Mouse (Mus musculus): ENCODE measurements around the gene Gm9044. TPM values are rescaled to one million over a fixed set of nuclear protein-coding genes. Genes with fewer than 3 reads are reported as not detected.

Gene Gm9044
- polyA plus RNA-seq (2015; fragmentation: Nextera tagmentation; extraction: Ambion mirVana), result not detected in 2 replicates

GRCm38 (mm10) chr10:118332308-118332707 is at the start of gene Gm9044:
TSS of gene Gm9044 (minus strand) at chr10:118332408.

GRCm38 (mm10) chr10:118354005-118354404 is 21.8 kb upstream of the Gm9044 start, which contains the start of gene Gm9049:
TSS of gene Gm9049 (minus strand) at chr10:118354105.

GRCm38 (mm10) chr10:118348579-118348978 is 16.4 kb upstream of the Gm9044 start, which contains the start of gene Gm9048:
TSS of gene Gm9048 (minus strand) at chr10:118348679.

GRCm38 (mm10) chr10:118343155-118343554 is 10.9 kb upstream of the Gm9044 start, which contains the start of gene Gm9046:
TSS of gene Gm9046 (minus strand) at chr10:118343255.

DNA sequence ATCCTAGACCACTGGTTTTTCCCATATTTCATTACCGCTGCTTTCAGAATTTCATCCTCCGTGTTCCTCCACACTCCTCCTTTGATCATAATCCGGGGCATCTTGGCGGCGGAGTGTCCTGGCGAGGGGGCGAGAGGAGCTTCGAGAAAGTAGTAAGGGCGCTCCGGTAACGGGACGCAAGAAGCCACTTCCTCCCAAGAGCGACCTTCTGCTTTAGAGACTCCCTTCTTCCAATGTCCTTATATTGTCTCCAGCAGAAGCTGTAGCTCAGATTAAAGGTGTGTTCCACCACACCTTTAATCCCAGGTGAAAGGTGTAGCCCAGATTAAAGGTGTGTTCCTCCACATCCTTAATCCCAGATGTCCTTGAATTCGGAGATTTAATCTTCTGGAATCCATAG is 5.5 kb upstream of the Gm9044 start, which contains the start of gene Gm9045:
TSS of gene Gm9045 (minus strand) at position 101 of the 400 bp plus-strand sequence.

DNA sequence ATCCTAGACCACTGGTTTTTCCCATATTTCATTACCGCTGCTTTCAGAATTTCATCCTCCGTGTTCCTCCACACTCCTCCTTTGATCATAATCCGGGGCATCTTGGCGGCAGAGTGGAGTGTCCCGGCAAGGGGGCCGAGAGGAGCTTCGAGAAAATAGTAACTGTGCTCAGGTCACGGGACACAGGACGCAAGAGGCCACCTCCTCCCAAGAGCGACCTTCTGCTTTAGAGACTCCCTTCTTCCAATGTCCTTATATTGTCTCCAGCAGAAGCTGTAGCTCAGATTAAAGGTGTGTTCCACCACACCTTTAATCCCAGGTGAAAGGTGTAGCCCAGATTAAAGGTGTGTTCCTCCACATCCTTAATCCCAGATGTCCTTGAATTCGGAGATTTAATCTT is 5.3 kb downstream of the Gm9044 start, which contains the start of gene Gm9040:
TSS of gene Gm9040 (minus strand) at position 101 of the 400 bp plus-strand sequence.

GRCm38 (mm10) chr10:118294938-118295337 is 37.3 kb downstream of the Gm9044 start, which contains the start of gene Iltifb:
TSS of gene Iltifb (minus strand) at chr10:118295038.

Other genes with a start within 250 kb of the Gm9044 start
- 5.5 and 7.5 TPM in 2 replicates for gene Mdm1, start 190.6 kb downstream of the Gm9044 start, polyA plus RNA-seq (2015; fragmentation: Nextera tagmentation; extraction: Ambion mirVana)
- not detected in 2 replicates for gene Il22, start 127.5 kb downstream of the Gm9044 start, polyA plus RNA-seq (2015; fragmentation: Nextera tagmentation; extraction: Ambion mirVana)
- gene Gm32717, start 91.6 kb downstream of the Gm9044 start, polyA plus RNA-seq (2015; fragmentation: Nextera tagmentation; extraction: Ambion mirVana), result not detected in 2 replicates
- not detected in 2 replicates for gene Gm32802, start 73.7 kb downstream of the Gm9044 start, polyA plus RNA-seq (2015; fragmentation: Nextera tagmentation; extraction: Ambion mirVana)
- gene Iltifb, start 37.4 kb downstream of the Gm9044 start, polyA plus RNA-seq (2015; fragmentation: Nextera tagmentation; extraction: Ambion mirVana), result not detected in 2 replicates
- not detected in 2 replicates for gene Gm9040, start 5.4 kb downstream of the Gm9044 start, polyA plus RNA-seq (2015; fragmentation: Nextera tagmentation; extraction: Ambion mirVana)
- 0.06 and 0.11 TPM in 2 replicates for gene Gm9045, start 5.4 kb upstream of the Gm9044 start, polyA plus RNA-seq (2015; fragmentation: Nextera tagmentation; extraction: Ambion mirVana)
- gene Gm9046, start 10.8 kb upstream of the Gm9044 start, polyA plus RNA-seq (2015; fragmentation: Nextera tagmentation; extraction: Ambion mirVana), result not detected in 2 replicates
- gene Gm9048, start 16.3 kb upstream of the Gm9044 start, polyA plus RNA-seq (2015; fragmentation: Nextera tagmentation; extraction: Ambion mirVana), result 0.06 TPM in 1 of 2 replicates, not detected in the other
- 0.06 and 0.11 TPM in 2 replicates for gene Gm9049, start 21.7 kb upstream of the Gm9044 start, polyA plus RNA-seq (2015; fragmentation: Nextera tagmentation; extraction: Ambion mirVana)
- not detected in 2 replicates for gene Ifng, start 108.6 kb upstream of the Gm9044 start, polyA plus RNA-seq (2015; fragmentation: Nextera tagmentation; extraction: Ambion mirVana)

Measured in urinary bladder, postnatal 0 days (tissue).